8 mouse cellular contexts compared by ENCODE assay signal in the genomic region with DNA sequence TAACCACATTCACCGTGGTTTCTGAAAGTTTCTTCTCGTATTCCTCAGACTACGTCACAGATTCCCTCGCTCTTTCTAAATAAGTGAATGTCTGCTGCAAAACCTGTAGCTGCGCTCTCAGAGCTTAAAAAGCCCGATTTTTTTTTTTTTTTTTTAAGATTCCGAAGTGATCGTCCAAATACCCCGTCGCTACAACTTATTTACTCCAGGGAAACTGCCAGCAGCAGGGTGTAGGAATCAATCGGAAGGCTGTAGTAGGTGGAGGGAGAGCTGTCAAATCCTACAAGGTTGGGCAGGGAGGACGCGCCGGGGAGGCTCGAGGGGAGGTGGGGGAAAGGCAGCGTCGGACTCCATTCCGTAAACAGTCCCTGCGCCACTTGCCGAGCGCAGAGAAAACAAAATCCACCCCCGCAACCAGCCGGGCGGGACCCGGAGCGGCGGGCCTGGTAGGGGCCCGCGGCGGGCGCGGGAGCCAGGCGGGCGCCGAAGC. TPM values are rescaled to one million over a fixed set of nuclear protein-coding genes. Genes with fewer than 3 reads are reported as not detected.
DNase-seq lines count a peak whose midpoint lies in the region; ATAC-seq and TF ChIP-seq lines count a peak whose summit lies in the region.

No protein-coding gene starts in this region.

- H3K4me1 ChIP-seq in cortical plate, adult 2 months (ENCODE audit: control insufficient read depth, insufficient read depth, low read length): peaks cover 10% of the 10 kb centered on the region
- H3K4me1 ChIP-seq in intestine, embryonic 15.5 days (replicated peaks): peaks cover 18% of the 10 kb centered on the region
- peaks cover 8% of the 10 kb centered on the region for H3K4me1 ChIP-seq in testis, adult 2 months (ENCODE audit: control insufficient read depth, insufficient read depth, low read length)

- no peak for TF ChIP-seq POLR2A in cortical plate, adult 2 months (IDR thresholded peaks at IDR 0.05; ENCODE audit: extremely low read depth, insufficient read depth, low read length)
- TF ChIP-seq POLR2A in myocyte (IDR thresholded peaks at IDR 0.05; ENCODE audit: insufficient read length, low read depth): no peak
- no peak for TF ChIP-seq POLR2A in testis, adult 2 months (IDR thresholded peaks at IDR 0.05; ENCODE audit: control insufficient read depth, low read depth, low read length)

- no peak for TF ChIP-seq CTCF in cortical plate, adult 2 months (IDR thresholded peaks at IDR 0.05; ENCODE audit: extremely low read depth, insufficient read depth, low read length)
- no peak for TF ChIP-seq CTCF in gastrocnemius, adult 2 months (IDR thresholded peaks at IDR 0.05)
- TF ChIP-seq CTCF in testis, adult 2 months (IDR thresholded peaks at IDR 0.05; ENCODE audit: control insufficient read depth, insufficient read depth, insufficient replicate concordance, low read depth, low read length): no peak

- H3ac ChIP-seq in myocyte (ENCODE audit: control insufficient read depth, insufficient read length): peak overlapping the region; percentile 67

- no peaks in the 10 kb centered on the region for H3K9me3 ChIP-seq in intestine, embryonic 15.5 days

- under 1% methylated on average over 30 of the region's 35 CpGs for WGBS in intestine, embryonic 15.5 days

- peak; percentile 65 for ATAC-seq in intestine, embryonic 15.5 days

- no peaks in the 10 kb centered on the region for H3K27me3 ChIP-seq in intestine, embryonic 15.5 days (replicated peaks)
- no peaks in the 10 kb centered on the region for H3K27me3 ChIP-seq in myocyte (ENCODE audit: control insufficient read depth, insufficient read depth, insufficient read length)
- H3K27me3 ChIP-seq in testis, adult 2 months (ENCODE audit: control insufficient read depth, insufficient read depth, low read length): no peaks in the 10 kb centered on the region

- peak overlapping the region; percentile 56 for H3K4me2 ChIP-seq in intestine, embryonic 15.5 days (replicated peaks)
- peak overlapping the region; percentile 82 for H3K4me2 ChIP-seq in myocyte (ENCODE audit: low read depth)

- 0 out of 2 replicates have a peak overlapping the region, but pooled peaks have one; percentile 10 for H3K27ac ChIP-seq in cortical plate, adult 2 months (ENCODE audit: insufficient read depth, low read length)
- H3K27ac ChIP-seq in gastrocnemius, adult 2 months: peak overlapping the region; percentile 98
- peak overlapping the region; percentile 75 for H3K27ac ChIP-seq in intestine, embryonic 15.5 days
- H3K27ac ChIP-seq in testis, adult 2 months (ENCODE audit: control insufficient read depth, insufficient read depth, low read depth, low read length): peak overlapping the region; percentile 97

- H3K9ac ChIP-seq in intestine, embryonic 15.5 days: peak overlapping the region; percentile 94

- intact Hi-C loops in gastrocnemius, adult 2 months (cut with DNase I): loop anchor here (1.0 to 10.0 kb wide), 4 partner anchors 84 to 374 kb away; no protein-coding TSS in a partner anchor

- H3K36me3 ChIP-seq in intestine, embryonic 15.5 days: peaks cover 3% of the 10 kb centered on the region
- H3K36me3 ChIP-seq in myocyte (ENCODE audit: control insufficient read depth, insufficient read depth): peaks cover 10% of the 10 kb centered on the region
- H3K36me3 ChIP-seq in testis, adult 2 months (ENCODE audit: control insufficient read depth, insufficient read depth, low read length): no peaks in the 10 kb centered on the region; the same call in 1 of the 2 replicates

- peak overlapping the region; percentile 99 for H3K4me3 ChIP-seq in cortical plate, adult 2 months (ENCODE audit: insufficient read depth, low read length)
- peak overlapping the region; percentile 97 for H3K4me3 ChIP-seq in gastrocnemius, adult 2 months
- H3K4me3 ChIP-seq in intestine, embryonic 15.5 days (replicated peaks): peak overlapping the region; percentile 86
- H3K4me3 ChIP-seq in myocyte: peak overlapping the region; percentile 81
- peak overlapping the region; percentile 96 for H3K4me3 ChIP-seq in testis, adult 2 months (ENCODE audit: control insufficient read depth, low read depth, low read length)

- peak; percentile 38 to 39 for DNase-seq in urinary bladder, adult 18-20 months (ENCODE audit: low spot score in 2 of 2)
- no peak for DNase-seq in urinary bladder, postnatal 10 days (ENCODE audit: low spot score)
- DNase-seq in gastrocnemius, adult 2 months: no peak
- DNase-seq in liver: peak; percentile 76

- peaks cover 42% of the 10 kb centered on the region for H3K79me2 ChIP-seq in myocyte (ENCODE audit: control insufficient read depth, insufficient read depth)

TF ChIP-seq in myocyte, 11 proteins besides CTCF, POLR2A, EP300 and RAD21:
- no peak for TF ChIP-seq MAX (IDR thresholded peaks at IDR 0.05; ENCODE audit: low read depth)
- no peak for TF ChIP-seq SRF (IDR thresholded peaks at IDR 0.05; ENCODE audit: control insufficient read depth, insufficient read length, low read depth)
- TF ChIP-seq TCF3 (IDR thresholded peaks at IDR 0.05; ENCODE audit: insufficient read length, low read depth): no peak
- no peak for TF ChIP-seq REST (IDR thresholded peaks at IDR 0.05; ENCODE audit: insufficient read depth, insufficient read length)
- TF ChIP-seq CEBPB (IDR thresholded peaks at IDR 0.05; ENCODE audit: insufficient read depth, poor library complexity, severe bottlenecking): no peak
- TF ChIP-seq TCF12 (IDR thresholded peaks at IDR 0.05; ENCODE audit: insufficient read depth, poor library complexity, severe bottlenecking): no peak
- TF ChIP-seq MYOD1 (IDR thresholded peaks at IDR 0.05; ENCODE audit: control insufficient read depth in 1 of 3, insufficient read length in 2 of 3, low read depth in 2 of 3): no peak
- TF ChIP-seq E2F4 (IDR thresholded peaks at IDR 0.05; ENCODE audit: insufficient read depth): no peak
- TF ChIP-seq POLR2AphosphoS2 (IDR thresholded peaks at IDR 0.05; ENCODE audit: insufficient read length, low read depth): no peak
- TF ChIP-seq MYOG (IDR thresholded peaks at IDR 0.05; ENCODE audit: control insufficient read depth in 1 of 3, insufficient read depth in 1 of 3, insufficient read length in 2 of 3, low read depth in 2 of 3): no peak
- TF ChIP-seq USF1 (IDR thresholded peaks at IDR 0.05; ENCODE audit: low read depth): no peak

RNA-seq across cellular contexts. Expression of a gene that starts 0.5 kb away (rescaled TPM):
- polyA plus RNA-seq in cortical plate, adult 2 months (2012; rRNA removed): 26.5 and 31.1 TPM in 2 replicates
- total RNA-seq in gastrocnemius, adult 2 months (2021): 10 to 100 TPM; 31.3 to 35.3 TPM
- 43.4 and 46.3 TPM in 2 replicates for polyA plus RNA-seq in intestine, embryonic 15.5 days (2015; fragmentation: Nextera tagmentation; extraction: Ambion mirVana)
- polyA plus RNA-seq in myocyte (2012; fragmentation: generic; extraction: Trizol): 11.8 TPM
- polyA plus RNA-seq in testis, adult 2 months (2012; rRNA removed): 16.1 and 20.0 TPM in 2 replicates

RNA-seq across cellular contexts. Expression of a gene that starts 0.5 kb away (rescaled TPM):
- 34.8 and 40.2 TPM in 2 replicates for polyA plus RNA-seq in cortical plate, adult 2 months (2012; rRNA removed)
- 10 to 100 TPM; 21.2 to 38.7 TPM for total RNA-seq in gastrocnemius, adult 2 months (2021)
- polyA plus RNA-seq in intestine, embryonic 15.5 days (2015; fragmentation: Nextera tagmentation; extraction: Ambion mirVana): 58.7 and 69.3 TPM in 2 replicates
- polyA plus RNA-seq in myocyte (2012; fragmentation: generic; extraction: Trizol): 9.8 TPM
- 17.8 and 22.3 TPM in 2 replicates for polyA plus RNA-seq in testis, adult 2 months (2012; rRNA removed)

Comparison
In these comparisons a context has a peak if more than half of its experiments do, and no peak if none do; other contexts are left out.
1. DNase-seq: peak in urinary bladder, adult 18-20 months (2 of 2) and liver (single experiment); none in urinary bladder, postnatal 10 days (single experiment) and gastrocnemius, adult 2 months (single experiment).
2. H3K27ac ChIP-seq: peak in every context shown above with its lines; median percentile 98 in gastrocnemius, adult 2 months; 97 in testis, adult 2 months; 75 in intestine, embryonic 15.5 days; 10 in cortical plate, adult 2 months.
3. Peak in every context shown above with its lines, with median percentiles within 50 percentile points of each other: H3K4me3 ChIP-seq.